Mouse (Mus musculus) kidney, embryonic 16.5 days (tissue): Measurements from ENCODE around the gene Asic1. TPM values are rescaled to one million over a fixed set of nuclear protein-coding genes. Genes with fewer than 3 reads are reported as not detected.

Source experiments
- ATAC-seq: fragments of 200-750 bp; cut with Nextera tagmentation; 2 replicates; pipeline ENCODE4 v1.8.0; 2017; ENCODE audit warnings: moderate TSS enrichment; ENCODE audit not compliant: low FRiP score, low TSS enrichment
- H3K27ac ChIP-seq: fragments of 300-500 bp; sonication (generic); 2 replicates; pipeline ENCODE4 v1.5.1; 2014; ENCODE audit warnings: low read length
- H3K27me3 ChIP-seq: fragments of 300-500 bp; sonication (generic); 2 replicates; pipeline ENCODE4 v1.6.1; 2014; ENCODE audit warnings: low read length, control low read depth, mixed read lengths; ENCODE audit not compliant: insufficient read depth
- H3K36me3 ChIP-seq: fragments of 300-500 bp; sonication (generic); 2 replicates; pipeline ENCODE4 v1.6.1; 2014; ENCODE audit warnings: low read length, control low read depth, mixed read lengths; ENCODE audit not compliant: insufficient read depth
- H3K4me1 ChIP-seq: fragments of 300-500 bp; sonication (generic); 2 replicates; pipeline ENCODE4 v1.6.1; 2014; ENCODE audit warnings: low read length, control low read depth, mixed read lengths; ENCODE audit not compliant: insufficient read depth
- H3K4me2 ChIP-seq: fragments of 300-500 bp; sonication (generic); replicated peaks from 2 replicates; pipeline ENCODE4 v1.6.1; 2014; ENCODE audit warnings: low read depth, low read length
- H3K4me3 ChIP-seq: fragments of 300-500 bp; sonication (generic); 2 replicates; pipeline ENCODE4 v1.5.1; 2014; ENCODE audit warnings: mild to moderate bottlenecking, low read length
- H3K9ac ChIP-seq: fragments of 300-500 bp; sonication (generic); replicated peaks from 2 replicates; pipeline ENCODE4 v1.6.1; 2014; ENCODE audit warnings: low read length
- H3K9me3 ChIP-seq: fragments of 300-500 bp; sonication (generic); 2 replicates; pipeline ENCODE4 v1.6.1; 2016; ENCODE audit warnings: low read length, control low read depth
- WGBS: fragments of 180-500 bp; shearing (Covaris S2); extraction: QIAGEN DNeasy Blood & Tissue Kit; methylation state at CpG from one replicate; pipeline ENCODE4 v1.1.7; 2014; 5-methylcytosine and 5-hydroxymethylcytosine counted together
- polyA plus RNA-seq: library from polyadenylated mRNA; unstranded; fragments of >200 nt; fragmentation: Nextera tagmentation; extraction: Ambion mirVana; gene quantifications from 2 replicates; pipeline ENCODE4 v1.2.1, GENCODE M21; 2015

The Asic1 gene
- polyA plus RNA-seq, 1 experiment from 2014 or later: 1.7 TPM

GRCm38 (mm10) chr15:99736675-99737074 is 66.5 kb downstream of the Asic1 start:
- H3K36me3 ChIP-seq: peaks cover 49% of the 10 kb centered on the region
- no peak overlapping the region for H3K9ac ChIP-seq
- H3K27ac ChIP-seq: no peak overlapping the region
- no peaks in the 10 kb centered on the region for H3K4me1 ChIP-seq
- H3K4me3 ChIP-seq: no peak overlapping the region
- 88% methylated on average over 11 of the region's 11 CpGs for WGBS
- H3K27me3 ChIP-seq: no peaks in the 10 kb centered on the region
- ATAC-seq: no peak
- H3K4me2 ChIP-seq: no peak overlapping the region
- H3K9me3 ChIP-seq: no peaks in the 10 kb centered on the region

DNA sequence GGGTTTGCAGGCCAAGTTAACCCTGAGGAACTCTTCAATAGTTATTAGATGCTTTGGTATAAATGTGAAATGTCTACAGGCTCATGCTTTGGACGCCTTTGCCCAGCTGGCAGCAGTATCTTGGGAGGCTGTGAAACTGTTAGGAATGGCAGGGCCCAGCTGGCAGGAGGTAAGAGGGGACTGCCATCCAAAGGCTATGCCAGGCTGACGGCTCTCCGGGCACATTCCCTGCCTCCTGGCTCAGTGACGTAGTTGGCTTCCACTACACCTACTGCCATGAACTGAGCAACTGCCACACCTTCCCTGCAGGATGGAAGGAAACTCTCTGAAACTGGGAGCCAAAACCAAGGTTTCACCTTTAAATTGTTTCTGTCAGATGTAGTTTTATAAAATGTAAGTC is 70.1 kb downstream of the Asic1 start:
- H3K36me3 ChIP-seq: peaks cover 56% of the 10 kb centered on the region
- WGBS: 90% methylated on average over 4 of the region's 4 CpGs

More for the DNA sequence above, 70.1 kb downstream of the Asic1 start:
- Histone ChIP-seq H3K4me3 (no peak overlapping the region), H3K4me1 (no peaks in the 10 kb centered on the region), H3K4me2 (no peak overlapping the region), H3K9ac (no peak overlapping the region), H3K9me3 (no peaks in the 10 kb centered on the region), H3K27me3 (no peaks in the 10 kb centered on the region), H3K27ac (no peak overlapping the region)
- ATAC-seq: no peak

Other genes with a start within 250 kb of the Asic1 start
- 9.3 and 10.9 TPM in 2 replicates for gene Nckap5l, start 212.6 kb upstream of the Asic1 start, polyA plus RNA-seq
- gene Bcdin3d, start 195.6 kb upstream of the Asic1 start, polyA plus RNA-seq: 16.8 and 18.2 TPM in 2 replicates
- gene Faim2, start 142.2 kb upstream of the Asic1 start, polyA plus RNA-seq: 0.32 and 0.50 TPM in 2 replicates
- 109 and 159 TPM in 2 replicates for gene Aqp2, start 91.3 kb upstream of the Asic1 start, polyA plus RNA-seq
- 3.7 and 5.0 TPM in 2 replicates for gene Aqp5, start 79.6 kb upstream of the Asic1 start, polyA plus RNA-seq
- gene Aqp6, start 69.0 kb upstream of the Asic1 start, polyA plus RNA-seq: 0.10 TPM in 1 of 2 replicates, not detected in the other
- gene Racgap1, start 18.7 kb upstream of the Asic1 start, polyA plus RNA-seq: 143 and 157 TPM in 2 replicates
- 49.8 and 56.3 TPM in 2 replicates for gene Smarcd1, start 31.8 kb downstream of the Asic1 start, polyA plus RNA-seq
- not detected in 2 replicates for gene Gm17349, start 35.1 kb downstream of the Asic1 start, polyA plus RNA-seq
- gene Gpd1, start 47.1 kb downstream of the Asic1 start, polyA plus RNA-seq: 45.4 and 46.1 TPM in 2 replicates
- gene Cox14, start 55.2 kb downstream of the Asic1 start, polyA plus RNA-seq: 193 and 197 TPM in 2 replicates
- 86.2 and 87.2 TPM in 2 replicates for gene Cers5, start 102.5 kb downstream of the Asic1 start, polyA plus RNA-seq
- gene Lima1, start 205.1 kb downstream of the Asic1 start, polyA plus RNA-seq: 54.7 and 62.1 TPM in 2 replicates